In the genomic region with DNA sequence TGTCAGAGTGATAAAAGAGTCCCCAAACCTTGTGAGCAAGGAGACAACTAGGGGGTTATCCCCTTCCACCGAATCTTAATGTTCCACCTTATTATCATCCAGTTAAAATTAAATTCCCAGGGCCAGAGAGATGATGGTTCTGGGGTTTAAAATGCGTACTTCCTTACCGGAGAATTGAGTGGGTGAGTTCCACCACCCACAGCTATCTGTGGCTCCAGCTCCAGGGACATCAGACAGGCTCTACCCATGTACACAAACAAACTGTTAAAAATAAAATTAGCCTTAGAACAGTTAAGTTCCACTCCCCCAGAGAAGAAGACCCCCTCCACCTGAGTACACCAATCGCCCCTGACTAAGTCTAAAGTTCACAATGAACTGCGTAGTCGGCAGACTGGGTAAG, we compare ENCODE assay signal across 29 mouse cellular contexts. TPM values are rescaled to one million over a fixed set of nuclear protein-coding genes. Genes with fewer than 3 reads are reported as not detected.
DNase-seq lines count a peak whose midpoint lies in the region; ATAC-seq and TF ChIP-seq lines count a peak whose summit lies in the region.
"Had no signal": no experiment of that assay in that cellular context is flagged by ENCODE, and none has a peak within 500 bp of the region (broad histone marks: within the 10 kb centered on the region; RNA-seq: fewer than 3 reads in every experiment).

No protein-coding gene starts in this region.

- no peak overlapping the region for H3K9ac ChIP-seq in forebrain, embryonic 13.5 days
- H3K9ac ChIP-seq in forebrain, postnatal 0 days = no peak overlapping the region
- no peak overlapping the region for H3K9ac ChIP-seq in liver, embryonic 11.5 days (ENCODE audit: low read depth, low read length)
- H3K9ac ChIP-seq: embryonic facial prominence, embryonic 13.5 days; embryonic facial prominence, embryonic 15.5 days; forebrain, embryonic 12.5 days had no signal

- no peaks in the 10 kb centered on the region for H3K27me3 ChIP-seq in forebrain, embryonic 13.5 days
- H3K27me3 ChIP-seq in forebrain, postnatal 0 days (ENCODE audit: insufficient read depth, low read length) = no peaks in the 10 kb centered on the region
- H3K27me3 ChIP-seq in liver, embryonic 11.5 days (replicated peaks; ENCODE audit: control insufficient read depth, insufficient read depth, low read length) = no peaks in the 10 kb centered on the region; the same call in 1 of the 2 replicates
- H3K27me3 ChIP-seq: CH12.LX; forebrain, embryonic 12.5 days had no signal

- TF ChIP-seq CTCF in forebrain, postnatal 0 days (IDR thresholded peaks at IDR 0.05; ENCODE audit: low read depth) = no peak
- TF ChIP-seq CTCF in left cerebral cortex, adult 2 months (IDR thresholded peaks at IDR 0.05) = no peak

- peaks cover 8% of the 10 kb centered on the region; the same call in 1 of the 2 replicates for H3K4me1 ChIP-seq in forebrain, embryonic 13.5 days
- 0 out of 2 replicates have a peak, but pooled peaks cover 4% of the 10 kb centered on the region for H3K4me1 ChIP-seq in forebrain, postnatal 0 days (ENCODE audit: insufficient read depth)
- no peaks in the 10 kb centered on the region for H3K4me1 ChIP-seq in liver, embryonic 11.5 days (replicated peaks; ENCODE audit: control insufficient read depth, insufficient read depth, low read length)
- H3K4me1 ChIP-seq: embryonic facial prominence, embryonic 15.5 days had no signal

- 57% methylated on average over 6 of the region's 6 CpGs for WGBS in forebrain, embryonic 13.5 days
- 50% methylated on average over 6 of the region's 6 CpGs for WGBS in forebrain, postnatal 0 days
- WGBS in liver, embryonic 11.5 days = 72% methylated on average over 6 of the region's 6 CpGs

- DNase-seq in forebrain, postnatal 0 days = no peak
- no peak for DNase-seq in frontal cortex, postnatal 25 days (ENCODE audit: low spot score in 2 of 2)
- no peak for DNase-seq in left cerebral cortex, adult 2 months (ENCODE audit: extremely low spot score in 1 of 2, low spot score in 2 of 2)
- DNase-seq in left cerebral cortex, adult 11 months (ENCODE audit: low spot score) = no peak
- peak; percentile 27 for DNase-seq in brain, adult 2 months (ENCODE audit: low read depth, low spot score)
- no peak for DNase-seq in liver, embryonic 11.5 days (ENCODE audit: low spot score)
- DNase-seq: adrenal gland, adult 8-10 months; adrenal gland, postnatal 14 days; adrenal gland, postnatal 36 days; B cell, adult 2 months; cerebellum, adult 11 months; cerebellum, adult 18-20 months; cerebellum, adult 8-10 months; cerebellum, adult 9-11 months; cerebellum, postnatal 14 days; cerebellum, postnatal 36 days; embryo, embryonic 11 days had no signal

- no peak overlapping the region for H3K27ac ChIP-seq in forebrain, embryonic 13.5 days
- H3K27ac ChIP-seq in forebrain, postnatal 0 days (ENCODE audit: low read depth, low read length) = no peak overlapping the region
- peak overlapping the region; percentile 28 for H3K27ac ChIP-seq in left cerebral cortex, adult 2 months
- H3K27ac ChIP-seq in liver, embryonic 11.5 days (ENCODE audit: low read depth, low read length) = no peak overlapping the region
- H3K27ac ChIP-seq: embryonic facial prominence, embryonic 13.5 days; embryonic facial prominence, embryonic 15.5 days; forebrain, embryonic 10.5 days; forebrain, embryonic 12.5 days had no signal

- intact Hi-C loops in left cerebral cortex, adult 2 months (cut with DNase I) = no loop called here

- 0 out of 2 replicates have a peak, but pooled peaks have one; percentile 6 for ATAC-seq in forebrain, embryonic 13.5 days
- ATAC-seq in forebrain, postnatal 0 days = no peak
- ATAC-seq in frontal cortex, adult (ENCODE audit: low TSS enrichment) = peak; percentile 92
- no peak for ATAC-seq in liver, embryonic 11.5 days (replicated peaks; ENCODE audit: low FRiP score)
- ATAC-seq: activated CD4-positive, CD25-positive, alpha-beta regulatory T cell, adult 4 months; CD4-positive, CD25-positive, alpha-beta regulatory T cell, adult 4 months; Patski had no signal

- no peak overlapping the region for H3K4me2 ChIP-seq in forebrain, embryonic 13.5 days
- no peak overlapping the region for H3K4me2 ChIP-seq in forebrain, postnatal 0 days (ENCODE audit: low read depth)
- no peak overlapping the region for H3K4me2 ChIP-seq in liver, embryonic 11.5 days
- H3K4me2 ChIP-seq: embryonic facial prominence, embryonic 13.5 days; embryonic facial prominence, embryonic 15.5 days; forebrain, embryonic 12.5 days had no signal

- no peak overlapping the region for H3K4me3 ChIP-seq in forebrain, embryonic 13.5 days
- H3K4me3 ChIP-seq in forebrain, postnatal 0 days (ENCODE audit: low read depth, low read length) = no peak overlapping the region
- no peak overlapping the region for H3K4me3 ChIP-seq in left cerebral cortex, adult 2 months
- H3K4me3 ChIP-seq in liver, embryonic 11.5 days (ENCODE audit: low read depth, low read length) = no peak overlapping the region
- H3K4me3 ChIP-seq: embryonic facial prominence, embryonic 13.5 days; embryonic facial prominence, embryonic 15.5 days; erythroblast, embryonic 14.5 days; forebrain, embryonic 10.5 days; forebrain, embryonic 12.5 days had no signal

- no peaks in the 10 kb centered on the region for H3K9me3 ChIP-seq in forebrain, embryonic 13.5 days (replicated peaks)
- H3K9me3 ChIP-seq in forebrain, postnatal 0 days (ENCODE audit: low read length) = no peaks in the 10 kb centered on the region
- H3K9me3 ChIP-seq in liver, embryonic 11.5 days (ENCODE audit: control insufficient read depth, low read length) = no peaks in the 10 kb centered on the region
- H3K9me3 ChIP-seq: embryonic facial prominence, embryonic 13.5 days; embryonic facial prominence, embryonic 15.5 days; forebrain, embryonic 10.5 days; forebrain, embryonic 12.5 days had no signal

- no peaks in the 10 kb centered on the region for H3K36me3 ChIP-seq in forebrain, embryonic 13.5 days (ENCODE audit: poor library complexity, severe bottlenecking)
- no peaks in the 10 kb centered on the region for H3K36me3 ChIP-seq in forebrain, postnatal 0 days (ENCODE audit: insufficient read depth)
- H3K36me3 ChIP-seq in liver, embryonic 11.5 days (ENCODE audit: control insufficient read depth, insufficient read depth, low read length) = no peaks in the 10 kb centered on the region
- H3K36me3 ChIP-seq: embryonic facial prominence, embryonic 13.5 days; embryonic facial prominence, embryonic 15.5 days; forebrain, embryonic 10.5 days; forebrain, embryonic 12.5 days; G1E had no signal

RNA-seq across cellular contexts. Expression of a gene that starts 52.0 kb away (rescaled TPM):
- 8.9 and 10.1 TPM in 2 replicates for polyA plus RNA-seq in forebrain, embryonic 13.5 days (2015; fragmentation: Nextera tagmentation; extraction: Ambion mirVana)
- total RNA-seq in forebrain, postnatal 0 days (2014; rRNA removed) = 30.4 and 42.9 TPM in 2 replicates
- 5.4 and 9.3 TPM in 2 replicates for polyA plus RNA-seq in forebrain, postnatal 0 days (2015; fragmentation: Nextera tagmentation; extraction: Ambion mirVana)
- 10 to 100 TPM; 78.7 to 79.6 TPM for total RNA-seq in left cerebral cortex, adult 2 months (2021)
- 1.8 and 2.3 TPM in 2 replicates for polyA plus RNA-seq in liver, embryonic 11.5 days (2014; fragmentation: Nextera tagmentation; extraction: Ambion mirVana)
- polyA plus RNA-seq: G1E had no signal

Comparison
In these comparisons a context has a peak if more than half of its experiments do, and no peak if none do; other contexts are left out.
1. ATAC-seq: peak in forebrain, embryonic 13.5 days (single experiment) and frontal cortex, adult (single experiment); none in forebrain, postnatal 0 days (single experiment) and liver, embryonic 11.5 days (single experiment).